Mouse (Mus musculus) erythroblast, embryonic 14.5 days (primary cell): ENCODE data around the gene Cisd3.

ENCODE experiments used
- GATA1 ChIP-seq: IDR thresholded peaks from 2 replicates; pipeline ENCODE4 v1.6.1; 2012; ENCODE audit warnings: low read length, inconsistent platforms, mixed read lengths
- TAL1 ChIP-seq: IDR thresholded peaks from 3 replicates; pipeline ENCODE4 v1.6.1; 2012; ENCODE audit warnings: low read length, inconsistent platforms, mixed read lengths

DNA sequence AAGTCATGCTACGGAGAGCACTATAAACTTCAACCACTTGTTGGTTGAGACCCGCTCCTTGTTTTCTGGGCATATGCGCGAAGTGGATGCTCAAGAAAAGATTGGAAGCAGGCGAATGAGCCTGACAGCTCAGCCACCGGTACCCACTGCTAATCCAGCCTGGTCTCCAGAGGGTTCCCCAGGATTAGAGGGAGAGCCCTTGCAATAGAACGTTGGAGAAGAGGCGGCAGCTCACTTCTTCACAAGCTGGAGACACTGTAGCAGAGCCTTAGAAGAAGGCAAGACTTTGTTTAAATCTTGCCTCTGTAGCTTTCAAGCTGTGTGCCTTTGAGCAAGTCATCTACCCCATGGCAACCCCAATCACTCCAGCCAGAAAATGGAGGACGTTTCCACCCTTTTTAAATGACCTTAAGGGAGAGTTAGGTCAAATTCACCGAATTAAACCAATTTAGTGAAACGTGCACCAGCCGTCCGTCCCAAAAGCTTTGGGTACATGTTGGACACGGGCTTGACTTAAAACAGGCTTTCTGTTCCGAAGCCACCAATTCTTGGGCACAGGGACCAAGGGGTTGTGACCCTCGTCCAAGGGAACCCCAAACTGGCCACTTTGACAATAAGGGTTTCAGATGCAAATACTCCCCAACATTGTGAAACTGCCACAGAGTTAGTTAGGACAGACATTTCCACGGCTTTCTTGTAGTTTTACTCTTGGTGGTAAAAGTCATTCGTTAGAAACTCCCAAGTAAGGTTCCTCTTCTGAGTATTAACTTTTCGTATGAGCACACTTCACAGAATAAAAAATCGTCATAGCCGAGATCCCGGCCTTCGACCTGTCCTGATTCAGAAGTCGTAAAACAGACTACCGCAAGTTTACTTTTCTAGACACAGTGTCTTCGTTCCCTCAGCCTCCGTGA is 24.6 kb upstream of the Cisd3 start:
- TF ChIP-seq GATA1 (no peak), TAL1 (no peak)
